Mouse (Mus musculus) adrenal gland, adult 2 months (tissue): Measurements from ENCODE around the gene Ccdc63. TPM values are rescaled to one million over a fixed set of nuclear protein-coding genes. Genes with fewer than 3 reads are reported as not detected.
A peak's percentile ranks its signal among the peaks of the same experiment; 100 is the strongest.
"Not testable (repeated sequence)": the region's sequence is repeated elsewhere in the genome, so short reads cannot be mapped to it uniquely, and the experiment has no call there.

ENCODE experiments used
- DNase-seq: peaks from one replicate; pipeline ENCODE4 v3.0.0; 2021
- long read RNA-seq: library from polyadenylated mRNA; stranded (forward); transcript quantifications from one replicate; pipeline ENCODE4 v2.0.0, GENCODE M21; 2021
- polyA plus RNA-seq: library from polyadenylated mRNA; depleted of rRNA; stranded (reverse); fragments of >200 nt; gene quantifications from 2 replicates; pipeline ENCODE4 v1.2.3, GENCODE M21; 2012; rRNA removed
- total RNA-seq, 2 experiments: library from RNA; stranded (reverse); gene quantifications; 2 replicates each; pipeline ENCODE4 v1.2.3; 2021

Ccdc63 gene
- not detected for total RNA-seq
- polyA plus RNA-seq, result not detected in 2 replicates
- long read RNA-seq, result 0 reads

GRCm38 (mm10) chr5:122140723-122141122 lies at the start of gene Ccdc63:
Ccdc63 (minus strand) TSS chr5:122140823.
- no peak for DNase-seq

GRCm38 (mm10) chr5:122189115-122189514 lies 48.5 kb upstream of the Ccdc63 start:
- no peak for DNase-seq

- not testable (repeated sequence) for DNase-seq
Measured at GRCm38 (mm10) chr5:122184858-122185257, 44.2 kb upstream of the Ccdc63 start.

- no peak for DNase-seq
Measured at GRCm38 (mm10) chr5:122184283-122184806, 43.7 kb upstream of the Ccdc63 start.

- no peak for DNase-seq
Measured at GRCm38 (mm10) chr5:122179665-122180064, 39.0 kb upstream of the Ccdc63 start.

- DNase-seq, result peak; percentile 44
Measured at GRCm38 (mm10) chr5:122176398-122176797, 35.8 kb upstream of the Ccdc63 start.

GRCm38 (mm10) chr5:122175961-122176360 lies 35.3 kb upstream of the Ccdc63 start:
- no peak for DNase-seq

GRCm38 (mm10) chr5:122175402-122175801 lies 34.8 kb upstream of the Ccdc63 start:
- peak; percentile 24 for DNase-seq

- no peak for DNase-seq
Measured at GRCm38 (mm10) chr5:122171058-122171457, 30.4 kb upstream of the Ccdc63 start.

GRCm38 (mm10) chr5:122168344-122169069 lies 27.9 kb upstream of the Ccdc63 start:
- DNase-seq, result peak; percentile 33

- peak; percentile 22 for DNase-seq
Measured at GRCm38 (mm10) chr5:122166636-122167161, 26.1 kb upstream of the Ccdc63 start.

GRCm38 (mm10) chr5:122165233-122165915 lies 24.8 kb upstream of the Ccdc63 start:
- peak; percentile 28 for DNase-seq

GRCm38 (mm10) chr5:122164011-122164410 lies 23.4 kb upstream of the Ccdc63 start:
- DNase-seq, result no peak

GRCm38 (mm10) chr5:122163194-122163593 lies 22.6 kb upstream of the Ccdc63 start:
- DNase-seq, result no peak

- DNase-seq, result peak; percentile 61
Measured at GRCm38 (mm10) chr5:122158557-122159515, 18.2 kb upstream of the Ccdc63 start.

- peak; percentile 95 for DNase-seq
Measured at GRCm38 (mm10) chr5:122157827-122158381, 17.3 kb upstream of the Ccdc63 start, which contains the start of gene Ppp1cc. Ppp1cc (plus strand) TSS chr5:122158278.

GRCm38 (mm10) chr5:122156486-122156885 lies 15.9 kb upstream of the Ccdc63 start:
- no peak for DNase-seq

- DNase-seq, result no peak
Measured at GRCm38 (mm10) chr5:122155613-122156012, 15.0 kb upstream of the Ccdc63 start.

GRCm38 (mm10) chr5:122154782-122155181 lies 14.2 kb upstream of the Ccdc63 start:
- no peak for DNase-seq

- DNase-seq, result no peak
Measured at GRCm38 (mm10) chr5:122154006-122154405, 13.4 kb upstream of the Ccdc63 start.

GRCm38 (mm10) chr5:122152508-122152907 lies 11.9 kb upstream of the Ccdc63 start:
- not testable (repeated sequence) for DNase-seq
